Mouse (Mus musculus) limb, embryonic 12.5 days (tissue): ENCODE results near the gene Gm20721. TPM values are rescaled to one million over a fixed set of nuclear protein-coding genes. Genes with fewer than 3 reads are reported as not detected.

Source experiments
- ATAC-seq: fragments of 200-750 bp; cut with Nextera tagmentation; 2 replicates; pipeline ENCODE4 v1.8.0; 2017; ENCODE audit warnings: low read depth, moderate TSS enrichment; ENCODE audit not compliant: insufficient number of reproducible peaks, insufficient read depth, low FRiP score, low TSS enrichment
- H3K27ac ChIP-seq: fragments of 300-500 bp; sonication (generic); 2 replicates; pipeline ENCODE4 v1.5.1; 2016; ENCODE audit warnings: mild to moderate bottlenecking, moderate library complexity
- H3K27me3 ChIP-seq: fragments of 300-500 bp; sonication (generic); 2 replicates; pipeline ENCODE4 v1.6.1; 2016; ENCODE audit warnings: mild to moderate bottlenecking, moderate library complexity
- H3K36me3 ChIP-seq: fragments of 300-500 bp; sonication (generic); 2 replicates; pipeline ENCODE4 v1.6.1; 2016; ENCODE audit warnings: mild to moderate bottlenecking, moderate library complexity
- H3K4me1 ChIP-seq: fragments of 300-500 bp; sonication (generic); replicated peaks from 2 replicates; pipeline ENCODE4 v1.6.1; 2016
- H3K4me2 ChIP-seq: fragments of 300-500 bp; sonication (generic); 2 replicates; pipeline ENCODE4 v1.6.1; 2016; ENCODE audit warnings: mild to moderate bottlenecking, moderate library complexity
- H3K4me3 ChIP-seq: fragments of 300-500 bp; sonication (generic); replicated peaks from 2 replicates; pipeline ENCODE4 v1.5.1; 2016; ENCODE audit warnings: mild to moderate bottlenecking
- H3K9ac ChIP-seq: fragments of 300-500 bp; sonication (generic); replicated peaks from 2 replicates; pipeline ENCODE4 v1.6.1; 2016; ENCODE audit warnings: mild to moderate bottlenecking, moderate library complexity
- H3K9me3 ChIP-seq: fragments of 300-500 bp; sonication (generic); 2 replicates; pipeline ENCODE4 v1.6.1; 2016; ENCODE audit warnings: mild to moderate bottlenecking, moderate library complexity
- WGBS: fragments of 180-500 bp; shearing (Covaris S2); methylation state at CpG from one replicate; pipeline ENCODE4 v1.1.7; 2016; 5-methylcytosine and 5-hydroxymethylcytosine counted together
- polyA plus RNA-seq: library from polyadenylated mRNA; unstranded; fragments of >200 nt; fragmentation: Nextera tagmentation; extraction: Ambion mirVana; gene quantifications from 2 replicates; pipeline ENCODE4 v1.2.1, GENCODE M21; 2016

The Gm20721 gene
- polyA plus RNA-seq, 1 experiment from 2014 or later = 19.9 TPM

- peaks cover 33% of the 10 kb centered on the region for H3K9me3 ChIP-seq
- H3K9ac ChIP-seq = 0 out of 2 replicates have a peak within 1 kb of the TSS, but pooled peaks have one; percentile 5
- H3K4me3 ChIP-seq = peak within 1 kb of the TSS; percentile 40
- H3K4me1 ChIP-seq = peaks cover 4% of the 10 kb centered on the region; the same call in 1 of the 2 replicates
- H3K27ac ChIP-seq = no peak within 1 kb of the TSS
- H3K4me2 ChIP-seq = peak within 1 kb of the TSS; percentile 58
- ATAC-seq = peak; percentile 42; the same call in 1 of the 2 replicates
- peaks cover 68% of the 10 kb centered on the region for H3K27me3 ChIP-seq
- H3K36me3 ChIP-seq = peaks cover 93% of the 10 kb centered on the region
- 51% methylated on average over 19 of the region's 19 CpGs for WGBS
Observed at GRCm38 (mm10) chr2:174284011-174284410, 62.5 kb downstream of the Gm20721 start, which contains the start of gene Gnas. Gnas (plus strand) TSS chr2:174284320.

GRCm38 (mm10) chr2:174283341-174283740 lies 63.2 kb downstream of the Gm20721 start:
- no peak for ATAC-seq
- peak overlapping the region; percentile 40 for H3K4me3 ChIP-seq
- H3K4me2 ChIP-seq = peak overlapping the region; percentile 58
- H3K27ac ChIP-seq = no peak overlapping the region
- no peak overlapping the region for H3K9ac ChIP-seq
- peaks cover 33% of the 10 kb centered on the region for H3K9me3 ChIP-seq
- H3K27me3 ChIP-seq = peaks cover 62% of the 10 kb centered on the region
- 62% methylated on average over 11 of the region's 11 CpGs for WGBS
- H3K36me3 ChIP-seq = peaks cover 90% of the 10 kb centered on the region
- H3K4me1 ChIP-seq = 0 out of 2 replicates have a peak, but pooled peaks cover 4% of the 10 kb centered on the region

Other genes with a start within 250 kb of the Gm20721 start
- gene Npepl1, start 236.4 kb downstream of the Gm20721 start, polyA plus RNA-seq = 52.6 and 56.6 TPM in 2 replicates
- gene Gnas, start 62.4 kb downstream of the Gm20721 start, polyA plus RNA-seq = 1,822 and 1,905 TPM in 2 replicates
- gene Nelfcd, start 69.1 kb upstream of the Gm20721 start, polyA plus RNA-seq = 190 and 193 TPM in 2 replicates
- 105 and 110 TPM in 2 replicates for gene Ctsz, start 92.3 kb upstream of the Gm20721 start, polyA plus RNA-seq
- gene Tubb1, start 104.0 kb upstream of the Gm20721 start, polyA plus RNA-seq = 4.3 and 5.2 TPM in 2 replicates
- 805 and 852 TPM in 2 replicates for gene Atp5e, start 117.4 kb upstream of the Gm20721 start, polyA plus RNA-seq
- gene Prelid3b, start 126.4 kb upstream of the Gm20721 start, polyA plus RNA-seq = 103 and 111 TPM in 2 replicates